Mouse (Mus musculus): Measurements from ENCODE around the gene Epdr1.

Epdr1 gene

DNA sequence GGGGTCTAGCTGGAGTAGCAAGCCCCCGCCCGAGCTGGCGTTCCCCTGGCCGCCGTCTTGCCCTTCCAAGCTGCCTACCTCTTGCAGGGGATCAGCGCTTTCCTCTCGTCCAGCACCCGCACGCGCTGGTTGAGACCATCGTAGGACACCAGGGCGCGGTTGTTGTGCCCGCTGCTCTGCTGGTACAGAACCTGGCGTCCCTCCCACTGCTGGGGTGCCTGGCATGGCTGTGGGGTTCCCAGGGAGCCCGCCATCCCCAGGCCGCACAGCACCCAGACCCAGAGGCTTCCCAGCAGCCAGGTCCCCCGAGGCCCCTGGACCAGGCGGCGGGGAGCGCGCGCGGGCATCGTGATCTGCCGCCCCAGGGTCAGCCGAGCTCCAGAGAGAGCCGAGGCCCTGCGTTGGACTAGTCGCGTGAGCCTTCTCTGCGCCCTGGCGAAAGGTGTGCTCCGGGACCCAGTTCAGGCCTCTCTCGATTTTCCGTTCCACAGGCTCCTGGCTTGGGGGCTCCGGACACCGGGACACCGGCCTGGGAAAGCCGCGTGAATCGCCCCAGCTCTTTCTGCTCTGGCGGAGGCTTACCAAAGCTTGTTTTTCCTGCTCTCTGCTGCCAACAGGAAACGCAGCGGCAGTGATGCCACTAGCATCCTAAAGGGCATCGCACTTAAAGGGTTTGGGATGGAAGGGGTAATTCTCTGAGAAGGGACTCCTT, at the start of gene Epdr1:
Gene Epdr1, minus strand, starts transcription at position 712 of the 712 bp plus-strand sequence.
- in situ Hi-C loops (cut with MseI, MboI): no loop called here

- in situ Hi-C loops (cut with MseI, MboI): no loop called here
Observed at GRCm38 (mm10) chr13:19668355-19669140, 48.8 kb upstream of the Epdr1 start.

GRCm38 (mm10) chr13:19652405-19652804, 32.7 kb upstream of the Epdr1 start:
- in situ Hi-C loops (cut with MseI, MboI): no loop called here

DNA sequence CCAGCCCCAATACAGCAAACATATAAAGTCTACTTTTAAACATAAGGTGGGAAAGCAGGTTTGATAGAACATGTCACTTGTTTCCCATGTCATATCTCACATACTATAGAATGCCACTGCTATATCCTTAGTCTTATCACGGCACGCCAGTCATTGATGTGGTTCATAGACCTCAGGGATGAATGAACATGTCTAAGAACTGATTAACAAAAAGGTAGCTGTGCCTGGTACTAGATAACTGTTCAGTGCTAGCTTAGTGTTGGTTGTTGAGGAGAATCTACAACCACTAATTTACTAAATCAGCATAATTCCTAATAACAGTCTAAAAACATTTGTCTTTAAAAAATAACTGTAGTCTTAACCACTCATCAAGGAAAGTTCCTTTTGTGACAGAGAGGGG, 30.1 kb upstream of the Epdr1 start:
- in situ Hi-C loops (cut with MseI, MboI): loop anchor here (25.0 kb wide), 2 partner anchors 288 to 463 kb away; no protein-coding TSS in a partner anchor

- in situ Hi-C loops (cut with MseI, MboI): loop anchor here (25.0 kb wide), 2 partner anchors 282 to 457 kb away; no protein-coding TSS in a partner anchor
Observed at GRCm38 (mm10) chr13:19644225-19644624, 24.5 kb upstream of the Epdr1 start.

GRCm38 (mm10) chr13:19643519-19643918, 23.8 kb upstream of the Epdr1 start:
- in situ Hi-C loops (cut with MseI, MboI): loop anchor here (25.0 kb wide), 2 partner anchors 281 to 456 kb away; no protein-coding TSS in a partner anchor

GRCm38 (mm10) chr13:19640203-19640851, 20.6 kb upstream of the Epdr1 start:
- in situ Hi-C loops (cut with MseI, MboI): loop anchor here (25.0 kb wide), 2 partner anchors 278 to 453 kb away; no protein-coding TSS in a partner anchor

- in situ Hi-C loops (cut with MseI, MboI): loop anchor here (25.0 kb wide), 2 partner anchors 274 to 449 kb away; no protein-coding TSS in a partner anchor
Observed at GRCm38 (mm10) chr13:19636131-19636530, 16.4 kb upstream of the Epdr1 start.

DNA sequence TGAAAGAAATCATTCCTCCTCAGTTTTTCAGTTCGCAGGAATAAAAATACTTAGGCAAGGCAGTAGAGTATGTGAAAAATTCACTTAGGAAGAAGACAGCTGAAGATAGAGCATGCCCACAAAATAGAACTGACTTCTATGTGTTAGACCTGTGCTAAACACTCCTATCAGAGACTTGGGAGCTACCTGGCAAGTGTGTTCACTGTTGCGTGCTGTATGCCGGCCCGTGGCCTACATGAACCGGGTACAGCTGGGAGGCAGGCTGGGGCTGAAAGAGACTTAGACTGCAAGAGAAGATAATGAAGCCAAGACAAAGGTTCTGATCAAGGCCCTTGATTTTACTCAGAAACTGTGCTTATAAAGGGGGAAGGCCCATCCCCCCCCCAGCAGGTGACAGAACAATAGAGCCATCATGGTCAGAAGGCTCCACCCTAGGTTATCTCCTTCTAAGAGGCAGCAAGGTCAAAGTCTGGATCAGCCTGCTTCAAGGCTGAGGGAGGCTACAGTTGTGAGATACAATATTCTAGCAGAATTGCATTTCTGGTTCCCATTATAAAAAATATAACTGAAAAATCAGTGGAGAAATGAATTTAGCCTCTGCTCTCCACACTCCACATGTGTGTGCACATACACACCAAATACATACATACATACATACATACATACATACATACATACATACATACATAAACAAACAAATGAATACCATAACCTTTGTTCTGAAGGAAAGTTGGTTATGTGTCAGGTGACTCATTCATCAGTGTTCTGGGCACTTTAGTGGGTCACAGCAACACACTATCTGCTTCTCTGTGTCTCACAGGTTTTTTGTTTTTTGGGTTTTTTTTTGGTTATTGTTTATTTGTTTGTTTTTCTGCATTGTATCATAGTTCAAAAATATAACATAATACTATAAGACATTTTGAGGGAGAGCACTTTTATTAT, 11.3 kb upstream of the Epdr1 start:
- in situ Hi-C loops (cut with MseI, MboI): loop anchor here (25.0 kb wide), 2 partner anchors 269 to 444 kb away; no protein-coding TSS in a partner anchor

GRCm38 (mm10) chr13:19626473-19626872, 6.7 kb upstream of the Epdr1 start:
- in situ Hi-C loops (cut with MseI, MboI): loop anchor here (25.0 kb wide), 2 partner anchors 264 to 439 kb away; no protein-coding TSS in a partner anchor

GRCm38 (mm10) chr13:19624632-19625320, 5.0 kb upstream of the Epdr1 start:
- in situ Hi-C loops (cut with MseI, MboI): loop anchor here (25.0 kb wide), 2 partner anchors 262 to 437 kb away; no protein-coding TSS in a partner anchor

DNA sequence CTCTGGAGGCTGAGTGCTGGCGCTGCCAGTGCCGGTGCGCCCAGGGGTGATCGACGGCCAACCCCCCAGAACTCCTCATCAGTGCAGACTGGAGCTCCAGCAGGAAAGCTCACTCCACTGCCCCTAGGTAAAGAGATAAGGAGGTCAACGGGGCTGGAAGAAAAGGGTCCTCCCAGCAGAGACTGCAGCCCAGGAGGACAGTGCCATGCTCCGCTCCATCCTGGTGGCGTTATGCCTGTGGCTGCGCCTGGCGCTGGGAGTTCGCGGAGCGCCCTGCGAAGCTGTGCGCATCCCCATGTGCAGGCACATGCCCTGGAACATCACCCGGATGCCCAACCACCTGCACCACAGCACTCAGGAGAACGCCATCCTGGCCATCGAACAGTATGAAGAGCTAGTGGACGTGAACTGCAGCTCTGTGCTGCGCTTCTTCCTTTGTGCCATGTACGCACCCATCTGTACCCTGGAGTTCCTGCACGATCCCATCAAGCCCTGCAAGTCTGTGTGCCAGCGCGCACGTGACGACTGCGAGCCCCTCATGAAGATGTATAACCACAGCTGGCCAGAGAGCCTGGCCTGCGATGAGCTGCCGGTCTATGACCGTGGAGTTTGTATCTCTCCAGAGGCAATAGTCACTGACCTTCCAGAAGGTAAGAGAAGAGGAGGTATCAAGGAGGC, 3.6 kb upstream of the Epdr1 start:
- in situ Hi-C loops (cut with MseI, MboI): no loop called here

- in situ Hi-C loops (cut with MseI, MboI): no loop called here
Observed at GRCm38 (mm10) chr13:19622573-19623227, 3.0 kb upstream of the Epdr1 start, which contains the start of gene Sfrp4. TSS of gene Sfrp4 (plus strand) at chr13:19623104.

GRCm38 (mm10) chr13:19618841-19619215, 899 bp downstream of the Epdr1 start:
- in situ Hi-C loops (cut with MseI, MboI): no loop called here

GRCm38 (mm10) chr13:19618081-19618480, 1.6 kb downstream of the Epdr1 start:
- in situ Hi-C loops (cut with MseI, MboI): no loop called here

GRCm38 (mm10) chr13:19614311-19614710, 5.4 kb downstream of the Epdr1 start:
- in situ Hi-C loops (cut with MseI, MboI): no loop called here

- in situ Hi-C loops (cut with MseI, MboI): no loop called here
Observed at GRCm38 (mm10) chr13:19613426-19613825, 6.3 kb downstream of the Epdr1 start.

- in situ Hi-C loops (cut with MseI, MboI): no loop called here
Observed at GRCm38 (mm10) chr13:19612963-19613362, 6.8 kb downstream of the Epdr1 start.

DNA sequence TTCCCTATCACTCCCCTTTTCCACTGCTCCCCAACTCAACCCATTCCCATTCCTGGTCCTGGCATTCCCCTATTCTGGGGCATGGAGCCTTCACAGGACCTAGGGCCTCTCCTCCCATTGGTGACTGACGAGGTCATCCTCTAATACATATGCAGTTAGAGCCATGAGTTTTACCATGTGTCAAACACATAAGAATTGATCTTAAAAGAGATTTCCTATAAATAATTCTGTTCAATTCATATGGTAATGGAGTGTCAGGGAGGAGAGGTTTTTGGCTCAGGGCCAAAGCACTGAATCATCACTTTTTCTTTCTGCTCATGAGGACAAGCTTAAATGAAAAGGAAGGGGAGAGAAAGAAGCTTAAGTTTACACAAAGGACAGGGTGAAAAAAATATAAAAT, 7.4 kb downstream of the Epdr1 start:
- in situ Hi-C loops (cut with MseI, MboI): no loop called here

Data from mouse trophoblast stem cell (cell line).